Mouse (Mus musculus) B cell, adult 62 days (primary cell): Measurements from ENCODE around the gene Anp32b. TPM values are rescaled to one million over a fixed set of nuclear protein-coding genes. Genes with fewer than 3 reads are reported as not detected.

Source experiments
- total RNA-seq: library from RNA; stranded (reverse); gene quantifications from 4 replicates; pipeline ENCODE4 v1.2.4, GENCODE M21; 2023

Anp32b gene
- total RNA-seq, result 156 to 159 TPM (median 158 TPM) in 4 replicates

GRCm38 (mm10) chr4:46450519-46451131 is at the start of gene Anp32b:
Gene Anp32b, plus strand, starts transcription at chr4:46450902.

GRCm38 (mm10) chr4:46413406-46413805 is 37.3 kb upstream of the Anp32b start, which contains the start of gene Hemgn:
Gene Hemgn, minus strand, starts transcription at chr4:46413506.

GRCm38 (mm10) chr4:46489028-46489925 is 38.6 kb downstream of the Anp32b start, which contains the start of gene Nans:
Gene Nans, plus strand, starts transcription at chr4:46489248.

Other genes starting within 250 kb of the Anp32b start
- gene Foxe1, start 107.3 kb upstream of the Anp32b start, total RNA-seq, result 0.19 TPM in 1 of 4 replicates, not detected in the others
- 21.2 to 26.3 TPM (median 24.4 TPM) in 4 replicates for gene Trmo, start 61.5 kb upstream of the Anp32b start, total RNA-seq
- gene Hemgn, start 37.4 kb upstream of the Anp32b start, total RNA-seq, result 1.0 to 1.6 TPM (median 1.4 TPM) in 4 replicates
- gene Nans, start 38.3 kb downstream of the Anp32b start, total RNA-seq, result 28.3 to 39.5 TPM (median 37.7 TPM) in 4 replicates
- 59.1 to 65.9 TPM (median 59.9 TPM) in 4 replicates for gene Trim14, start 85.2 kb downstream of the Anp32b start, total RNA-seq
- 39.7 to 45.9 TPM (median 42.7 TPM) in 4 replicates for gene Coro2a, start 151.3 kb downstream of the Anp32b start, total RNA-seq
- gene Tbc1d2, start 199.3 kb downstream of the Anp32b start, total RNA-seq, result 0.55 to 0.77 TPM (median 0.72 TPM) in 4 replicates